In the genomic region with DNA sequence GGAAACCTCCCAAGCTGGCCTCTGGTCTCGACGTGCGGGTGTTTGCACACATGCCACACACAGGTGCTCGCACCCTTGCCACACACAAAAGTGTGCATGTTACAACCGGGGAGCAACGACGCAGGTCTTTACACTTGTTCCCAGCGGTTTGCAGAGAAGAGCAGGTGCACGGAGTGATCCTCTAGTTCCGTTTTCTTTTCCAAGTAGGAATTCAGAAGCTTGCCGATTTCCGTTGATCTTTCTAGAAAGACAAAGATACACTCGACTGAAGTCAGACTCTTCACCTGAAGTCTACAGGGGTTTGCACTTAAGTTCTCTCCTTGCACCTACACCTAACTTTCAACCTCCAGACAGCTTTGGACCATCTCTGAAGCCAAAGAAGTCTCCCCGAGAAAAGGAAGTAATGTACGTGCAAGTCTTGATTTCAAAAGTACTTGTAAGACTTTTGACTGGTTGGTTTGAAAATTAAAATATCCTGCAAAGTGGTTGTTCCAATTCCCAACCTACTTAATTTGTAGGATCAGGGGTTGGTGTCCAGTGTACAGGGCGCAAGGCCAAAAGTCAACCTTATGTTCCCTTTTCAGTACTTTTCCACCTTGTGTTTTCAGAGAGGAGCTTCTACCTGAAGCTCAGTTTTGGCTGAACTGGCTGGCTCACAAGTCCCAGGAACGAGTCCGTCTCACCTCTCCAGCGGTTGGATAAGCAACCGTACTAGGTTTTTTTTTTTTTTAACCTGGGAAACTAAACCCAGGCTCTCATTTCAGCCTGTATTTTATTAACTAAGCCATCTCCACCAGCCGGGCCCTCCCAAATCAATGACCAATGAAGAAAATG, we compare ENCODE assay signal across 1 mouse cellular context.
A peak's percentile ranks its signal among the peaks of the same experiment; 100 is the strongest.
TF ChIP-seq lines count a peak whose summit lies in the region.

No protein-coding gene starts in this region.

TF ChIP-seq in MEL, 35 proteins besides CTCF, POLR2A, EP300 and RAD21:
- TF ChIP-seq E2F4 (IDR thresholded peaks at IDR 0.05; ENCODE audit: borderline replicate concordance, low read depth, low read length) (0 out of 2 replicates have a peak, but pooled peaks have one; percentile 30), ETS1 (IDR thresholded peaks at IDR 0.05; ENCODE audit: low read depth, low read length) (no peak), SIN3A (IDR thresholded peaks at IDR 0.05; ENCODE audit: low read length) (peak; percentile 42), JUND (IDR thresholded peaks at IDR 0.05; ENCODE audit: low read depth, low read length) (peak; percentile 35; the same call in 1 of the 2 replicates), ZNF384 (IDR thresholded peaks at IDR 0.05; ENCODE audit: low read depth, low read length) (no peak; the same call in 1 of the 2 replicates), UBTF (IDR thresholded peaks at IDR 0.05; ENCODE audit: borderline replicate concordance, insufficient read depth, low read depth, low read length) (0 out of 2 replicates have a peak, but pooled peaks have one; percentile 17), TBP (IDR thresholded peaks at IDR 0.05; ENCODE audit: low read depth, low read length) (no peak), CHD1 (IDR thresholded peaks at IDR 0.05; ENCODE audit: low read depth, low read length) (peak; percentile 71), TCF12 (IDR thresholded peaks at IDR 0.05; ENCODE audit: low read depth, low read length) (no peak), GATA1 (IDR thresholded peaks at IDR 0.05; ENCODE audit: low read depth, low read length) (no peak), NRF1 (IDR thresholded peaks at IDR 0.05; ENCODE audit: insufficient read depth, low read depth, low read length, poor library complexity, severe bottlenecking) (no peak), SMC3 (IDR thresholded peaks at IDR 0.05; ENCODE audit: low read depth, low read length) (no peak), KAT2A (conservative IDR thresholded peaks at IDR 0.05; ENCODE audit: low read depth, low read length) (no peak), ZC3H11A (IDR thresholded peaks at IDR 0.05; ENCODE audit: low read depth, low read length) (no peak), ZMIZ1 (IDR thresholded peaks at IDR 0.05; ENCODE audit: low read depth, low read length) (peak; percentile 58; the same call in 1 of the 2 replicates), CHD2 (IDR thresholded peaks at IDR 0.05; ENCODE audit: low read length) (no peak), NELFE (IDR thresholded peaks at IDR 0.05; ENCODE audit: low read depth, low read length) (no peak; the same call in 1 of the 2 replicates), ZKSCAN1 (IDR thresholded peaks at IDR 0.05; ENCODE audit: low read depth, low read length) (no peak), MXI1 (IDR thresholded peaks at IDR 0.05; ENCODE audit: low read depth, low read length) (no peak), BHLHE40 (IDR thresholded peaks at IDR 0.05; ENCODE audit: borderline replicate concordance, low read depth, low read length) (0 out of 2 replicates have a peak, but pooled peaks have one; percentile 11), GABPA (IDR thresholded peaks at IDR 0.05; ENCODE audit: low read depth, low read length) (no peak), TAL1 (IDR thresholded peaks at IDR 0.05; ENCODE audit: low read length) (no peak), MYB (IDR thresholded peaks at IDR 0.05; ENCODE audit: low read depth, low read length) (peak; percentile 41; the same call in 1 of the 2 replicates), RCOR1 (IDR thresholded peaks at IDR 0.05; ENCODE audit: low read depth, low read length) (peak; percentile 32; the same call in 1 of the 2 replicates)
